Mouse (Mus musculus) thymus, postnatal 14 days (tissue): Measurements from ENCODE around the gene Rapgef3.
A peak's percentile ranks its signal among the peaks of the same experiment; 100 is the strongest.

ENCODE experiments used
- DNase-seq: peaks from one replicate; pipeline ENCODE4 v3.0.0; 2021

Rapgef3 gene

GRCm38 (mm10) chr15:97743210-97743609 lies 24.6 kb downstream of the Rapgef3 start:
- DNase-seq: peak; percentile 38

GRCm38 (mm10) chr15:97742600-97742999 lies 25.2 kb downstream of the Rapgef3 start:
- peak; percentile 41 for DNase-seq

- DNase-seq: no peak
Observed at GRCm38 (mm10) chr15:97742074-97742473, 25.7 kb downstream of the Rapgef3 start.

GRCm38 (mm10) chr15:97741662-97742061 lies 26.1 kb downstream of the Rapgef3 start:
- peak; percentile 58 for DNase-seq

- DNase-seq: peak; percentile 37
Observed at GRCm38 (mm10) chr15:97740283-97740732, 27.5 kb downstream of the Rapgef3 start.

- DNase-seq: no peak
Observed at GRCm38 (mm10) chr15:97738923-97739322, 28.8 kb downstream of the Rapgef3 start.

GRCm38 (mm10) chr15:97731988-97732387 lies 35.8 kb downstream of the Rapgef3 start:
- peak; percentile 36 for DNase-seq

GRCm38 (mm10) chr15:97731111-97731510 lies 36.7 kb downstream of the Rapgef3 start, which contains the start of gene Endou:
Endou (minus strand) TSS chr15:97731339.
- peak; percentile 80 for DNase-seq

- DNase-seq: no peak
Observed at GRCm38 (mm10) chr15:97730365-97730764, 37.4 kb downstream of the Rapgef3 start.

- no peak for DNase-seq
Observed at GRCm38 (mm10) chr15:97728804-97729203, 39.0 kb downstream of the Rapgef3 start.

GRCm38 (mm10) chr15:97728394-97728793 lies 39.4 kb downstream of the Rapgef3 start:
- DNase-seq: no peak

- peak; percentile 51 for DNase-seq
Observed at GRCm38 (mm10) chr15:97727520-97727919, 40.3 kb downstream of the Rapgef3 start.

GRCm38 (mm10) chr15:97727048-97727447 lies 40.7 kb downstream of the Rapgef3 start:
- DNase-seq: peak; percentile 49

GRCm38 (mm10) chr15:97726310-97726709 lies 41.5 kb downstream of the Rapgef3 start:
- DNase-seq: peak; percentile 33

- DNase-seq: peak; percentile 41
Observed at GRCm38 (mm10) chr15:97725198-97725785, 42.5 kb downstream of the Rapgef3 start.

- DNase-seq: peak; percentile 34
Observed at GRCm38 (mm10) chr15:97724346-97725197, 43.2 kb downstream of the Rapgef3 start.

- no peak for DNase-seq
Observed at GRCm38 (mm10) chr15:97723536-97724345, 44.0 kb downstream of the Rapgef3 start.

- DNase-seq: peak; percentile 86
Observed at GRCm38 (mm10) chr15:97721008-97721701, 46.6 kb downstream of the Rapgef3 start.

- peak; percentile 43 for DNase-seq
Observed at GRCm38 (mm10) chr15:97720026-97720675, 47.6 kb downstream of the Rapgef3 start.

GRCm38 (mm10) chr15:97719494-97719893 lies 48.3 kb downstream of the Rapgef3 start:
- peak; percentile 37 for DNase-seq

GRCm38 (mm10) chr15:97718535-97719155 lies 49.1 kb downstream of the Rapgef3 start:
- peak; percentile 38 for DNase-seq
